Mouse (Mus musculus) cortical plate, adult 2 months (tissue): ENCODE data around the gene 2900026A02Rik. TPM values are rescaled to one million over a fixed set of nuclear protein-coding genes. Genes with fewer than 3 reads are reported as not detected.

Source experiments
- H3K27ac ChIP-seq: fragments of 200-500 bp; 2 replicates; pipeline ENCODE4 v1.5.1; 2012; ENCODE audit warnings: low read length, control low read depth, inconsistent platforms; ENCODE audit not compliant: insufficient read depth
- H3K4me1 ChIP-seq: fragments of 200-500 bp; 2 replicates; pipeline ENCODE4 v1.6.1; 2011; ENCODE audit warnings: low read length; ENCODE audit not compliant: control insufficient read depth, insufficient read depth
- H3K4me3 ChIP-seq: fragments of 200-500 bp; 2 replicates; pipeline ENCODE4 v1.5.1; 2011; ENCODE audit warnings: mild to moderate bottlenecking, low read length, control low read depth; ENCODE audit not compliant: insufficient read depth
- CTCF ChIP-seq: fragments of 200-500 bp; IDR thresholded peaks from 2 replicates; pipeline ENCODE4 v1.5.1; 2011; ENCODE audit warnings: mild to moderate bottlenecking, control low read depth, low read length; ENCODE audit not compliant: insufficient read depth; ENCODE audit errors: extremely low read depth
- POLR2A ChIP-seq: fragments of 200-500 bp; IDR thresholded peaks from 2 replicates; pipeline ENCODE4 v1.6.1; 2011; ENCODE audit warnings: mild to moderate bottlenecking, low read length, control low read depth; ENCODE audit not compliant: insufficient read depth; ENCODE audit errors: extremely low read depth
- polyA plus RNA-seq: library from polyadenylated mRNA; depleted of rRNA; stranded (reverse); fragments of >200 nt; gene quantifications from 2 replicates; pipeline ENCODE4 v1.2.3, GENCODE M21; 2012

The 2900026A02Rik gene
- polyA plus RNA-seq, 1 experiment: 25.4 TPM

GRCm38 (mm10) chr5:113108165-113108764, 112.8 kb downstream of the 2900026A02Rik start:
- Histone ChIP-seq H3K4me3 (no peak overlapping the region), H3K4me1 (peaks cover 14% of the 10 kb centered on the region), H3K27ac (no peak overlapping the region)
- TF ChIP-seq CTCF: no peak
- no peak for TF ChIP-seq POLR2A

DNA sequence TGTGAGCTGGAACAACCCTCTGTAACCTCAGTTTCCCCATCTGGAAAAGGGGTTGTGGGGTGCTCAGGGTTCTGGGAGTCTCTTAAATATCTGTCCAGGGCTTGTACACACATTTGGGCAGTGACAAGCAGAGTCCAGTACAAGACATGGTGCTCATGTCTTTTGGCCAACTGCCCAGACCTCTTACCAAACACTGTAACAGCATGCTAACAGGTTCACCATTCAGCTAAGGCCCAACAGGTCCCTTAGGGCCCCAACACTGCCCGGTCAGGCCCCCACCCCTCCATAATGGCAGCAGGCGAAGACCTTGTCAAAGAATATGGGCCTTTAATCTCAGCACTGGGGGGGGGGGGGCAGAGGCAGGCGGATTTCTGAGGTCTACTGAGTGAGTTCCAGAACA, 113.3 kb downstream of the 2900026A02Rik start:
- Histone ChIP-seq H3K4me3 (no peak overlapping the region), H3K27ac (no peak overlapping the region), H3K4me1 (peaks cover 16% of the 10 kb centered on the region)
- TF ChIP-seq CTCF (no peak), POLR2A (no peak)

GRCm38 (mm10) chr5:113106594-113106993, 114.4 kb downstream of the 2900026A02Rik start:
- peaks cover 15% of the 10 kb centered on the region for H3K4me1 ChIP-seq
- TF ChIP-seq POLR2A (no peak), CTCF (no peak)
- no peak overlapping the region for H3K4me3 ChIP-seq
- no peak overlapping the region for H3K27ac ChIP-seq

- peaks cover 11% of the 10 kb centered on the region for H3K4me1 ChIP-seq
- H3K4me3 ChIP-seq: no peak overlapping the region
- H3K27ac ChIP-seq: no peak overlapping the region
- TF ChIP-seq CTCF (no peak), POLR2A (no peak)
These were observed 115.6 kb downstream of the 2900026A02Rik start for GRCm38 (mm10) chr5:113105481-113105880.

GRCm38 (mm10) chr5:113105035-113105434, 116.0 kb downstream of the 2900026A02Rik start:
- H3K27ac ChIP-seq: no peak overlapping the region
- TF ChIP-seq CTCF (no peak), POLR2A (no peak)
- H3K4me1 ChIP-seq: peaks cover 11% of the 10 kb centered on the region
- no peak overlapping the region for H3K4me3 ChIP-seq

- TF ChIP-seq POLR2A (no peak), CTCF (no peak)
- Histone ChIP-seq H3K27ac (peak overlapping the region; percentile 62; the same call in 1 of the 2 replicates), H3K4me3 (no peak overlapping the region), H3K4me1 (peaks cover 11% of the 10 kb centered on the region)
These were observed 118.6 kb downstream of the 2900026A02Rik start for GRCm38 (mm10) chr5:113102455-113102854.

- peaks cover 9% of the 10 kb centered on the region for H3K4me1 ChIP-seq
- TF ChIP-seq POLR2A (no peak), CTCF (no peak)
- H3K4me3 ChIP-seq: no peak overlapping the region
- no peak overlapping the region for H3K27ac ChIP-seq
These were observed 119.6 kb downstream of the 2900026A02Rik start for GRCm38 (mm10) chr5:113101457-113101856.

DNA sequence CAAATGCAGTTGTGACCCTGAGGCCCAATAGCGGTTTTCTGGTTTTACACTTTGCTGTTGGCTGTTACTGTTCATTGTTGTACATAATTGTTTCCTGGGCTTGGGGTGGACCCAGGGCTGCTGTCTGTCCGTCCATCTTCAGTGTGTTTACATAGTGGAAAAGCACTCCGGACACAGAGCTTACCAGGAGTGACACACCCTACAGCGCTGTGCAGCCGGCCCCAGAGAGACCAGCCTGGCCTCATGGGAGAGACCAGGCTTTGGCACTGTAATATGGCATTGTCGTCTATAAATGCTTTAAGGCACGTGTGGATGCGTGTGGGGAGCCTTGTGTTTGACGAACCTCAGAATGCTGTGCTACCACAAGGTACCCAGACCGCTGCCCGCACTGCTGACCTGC, 120.6 kb downstream of the 2900026A02Rik start:
- Histone ChIP-seq H3K4me3 (no peak overlapping the region), H3K4me1 (peaks cover 9% of the 10 kb centered on the region), H3K27ac (no peak overlapping the region)
- no peak for TF ChIP-seq CTCF
- TF ChIP-seq POLR2A: no peak

DNA sequence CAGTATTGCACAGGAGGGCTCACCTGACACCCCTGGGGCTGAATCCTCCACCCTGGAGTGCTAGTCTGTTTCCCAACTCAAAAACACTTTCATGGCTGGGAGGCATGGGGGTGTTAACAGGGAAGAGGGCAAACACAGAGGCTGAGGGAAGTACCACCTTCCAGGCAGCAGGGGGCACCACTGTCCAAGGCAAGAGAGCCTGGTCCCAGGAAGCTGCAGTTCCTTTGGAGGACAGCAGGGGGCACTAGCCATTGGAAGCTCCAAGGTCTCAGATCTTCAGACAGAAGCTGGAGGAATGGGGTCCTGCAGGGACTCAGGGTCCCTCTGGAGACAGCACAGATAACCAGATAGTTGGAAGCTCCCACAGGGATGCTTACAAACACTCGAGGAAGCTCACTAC, 121.5 kb downstream of the 2900026A02Rik start:
- peaks cover 8% of the 10 kb centered on the region for H3K4me1 ChIP-seq
- H3K4me3 ChIP-seq: no peak overlapping the region
- no peak overlapping the region for H3K27ac ChIP-seq
- TF ChIP-seq CTCF: peak; percentile 100
- no peak for TF ChIP-seq POLR2A

DNA sequence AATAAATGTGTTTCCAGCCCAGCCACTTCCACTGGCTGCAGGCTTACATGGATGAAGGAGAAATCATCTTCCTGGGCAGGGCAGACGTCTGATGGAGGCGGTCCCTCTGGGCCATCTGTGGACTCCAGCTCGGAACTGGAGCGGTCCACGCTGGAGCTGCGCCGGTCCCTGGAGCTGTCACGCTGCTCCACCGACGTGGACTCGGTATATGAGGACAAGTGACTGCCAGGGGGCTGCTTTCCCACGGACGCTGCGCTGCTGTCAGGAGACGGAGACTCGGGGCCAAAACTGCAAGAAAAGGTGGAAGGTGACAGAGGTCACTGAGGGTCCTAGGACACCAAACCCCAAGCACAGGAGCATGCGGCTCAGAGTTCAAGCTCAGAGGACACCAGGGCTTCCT, 123.5 kb downstream of the 2900026A02Rik start:
- TF ChIP-seq CTCF: no peak
- no peak for TF ChIP-seq POLR2A

GRCm38 (mm10) chr5:113095456-113095855, 125.6 kb downstream of the 2900026A02Rik start:
- H3K4me1 ChIP-seq: no peaks in the 10 kb centered on the region
- no peak overlapping the region for H3K27ac ChIP-seq
- TF ChIP-seq POLR2A (no peak), CTCF (no peak)
- H3K4me3 ChIP-seq: no peak overlapping the region

More for the DNA sequence above, 123.5 kb downstream of the 2900026A02Rik start:
- Histone ChIP-seq H3K4me3 (no peak overlapping the region), H3K27ac (no peak overlapping the region), H3K4me1 (peaks cover 4% of the 10 kb centered on the region)
